Mouse (Mus musculus): ENCODE data around the gene Lck. TPM values are rescaled to one million over a fixed set of nuclear protein-coding genes. Genes with fewer than 3 reads are reported as not detected.

The Lck gene
- polyA plus RNA-seq, 1 experiment from 2014 or later = 5.7 TPM

DNA sequence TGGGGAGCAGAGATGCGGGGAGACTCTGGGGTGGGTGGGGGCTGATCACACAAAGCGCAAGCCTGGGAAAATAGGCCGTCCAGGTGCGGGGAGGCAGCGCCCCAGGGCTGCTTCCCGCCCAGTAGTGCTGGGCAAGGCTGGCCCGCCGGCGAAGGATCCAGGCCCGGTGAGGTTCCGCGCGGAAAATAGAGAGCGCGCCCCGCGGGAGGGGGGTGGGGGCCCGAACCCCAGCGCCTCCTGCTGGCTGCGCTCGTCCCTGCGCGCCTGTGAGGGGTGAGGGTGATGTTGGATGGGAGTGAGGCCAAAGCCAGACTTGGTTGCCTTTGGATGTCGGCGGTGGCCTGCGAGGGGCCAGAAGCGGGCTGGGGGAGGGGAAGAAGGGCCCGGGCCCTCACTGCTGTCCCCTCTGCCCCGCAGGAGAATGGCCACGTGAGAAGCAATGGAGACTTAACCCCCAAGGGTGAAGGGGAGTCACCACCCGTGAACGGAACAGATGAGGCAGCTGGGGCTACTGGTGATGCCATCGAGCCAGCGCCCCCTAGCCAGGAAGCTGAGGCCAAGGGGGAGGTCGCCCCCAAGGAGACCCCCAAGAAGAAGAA is 59.0 kb downstream of the Lck start:
- under 1% methylated on average over 33 of the region's 35 CpGs for WGBS
- 0 out of 2 replicates have a peak, but pooled peaks cover 3% of the 10 kb centered on the region for H3K4me1 ChIP-seq (ENCODE audit: insufficient read depth)
- peak overlapping the region; percentile 100 for H3K9ac ChIP-seq
- peak overlapping the region; percentile 97 for H3K27ac ChIP-seq (ENCODE audit: low read depth)
- peak; percentile 82 for TF ChIP-seq CTCF (IDR thresholded peaks at IDR 0.05; ENCODE audit: low read depth)
- ATAC-seq (ENCODE audit: insufficient read depth) (peak; percentile 35), DNase-seq (peak; percentile 85)
- H3K4me2 ChIP-seq = peak overlapping the region; percentile 72
- H3K27me3 ChIP-seq (ENCODE audit: insufficient read depth, low read length) = no peaks in the 10 kb centered on the region
- H3K4me3 ChIP-seq (ENCODE audit: low read depth, low read length) = peak overlapping the region; percentile 100
- peaks cover 38% of the 10 kb centered on the region for H3K36me3 ChIP-seq (ENCODE audit: insufficient read depth)
- no peaks in the 10 kb centered on the region for H3K9me3 ChIP-seq (ENCODE audit: low read depth, low read length)

GRCm38 (mm10) chr4:129513891-129514290 is 59.5 kb downstream of the Lck start:
- H3K36me3 ChIP-seq (ENCODE audit: insufficient read depth) = peaks cover 38% of the 10 kb centered on the region
- DNase-seq = no peak
- H3K4me3 ChIP-seq (ENCODE audit: low read depth, low read length) = peak overlapping the region; percentile 100
- no peaks in the 10 kb centered on the region for H3K9me3 ChIP-seq (ENCODE audit: low read depth, low read length)
- H3K4me2 ChIP-seq = peak overlapping the region; percentile 72
- under 1% methylated on average over 33 of the region's 57 CpGs for WGBS
- 0 out of 2 replicates have a peak, but pooled peaks cover 3% of the 10 kb centered on the region for H3K4me1 ChIP-seq (ENCODE audit: insufficient read depth)
- TF ChIP-seq CTCF (IDR thresholded peaks at IDR 0.05; ENCODE audit: low read depth) = no peak
- peak overlapping the region; percentile 97 for H3K27ac ChIP-seq (ENCODE audit: low read depth)
- peak; percentile 25 for ATAC-seq (ENCODE audit: insufficient read depth)
- peak overlapping the region; percentile 100 for H3K9ac ChIP-seq
- no peaks in the 10 kb centered on the region for H3K27me3 ChIP-seq (ENCODE audit: insufficient read depth, low read length)

DNA sequence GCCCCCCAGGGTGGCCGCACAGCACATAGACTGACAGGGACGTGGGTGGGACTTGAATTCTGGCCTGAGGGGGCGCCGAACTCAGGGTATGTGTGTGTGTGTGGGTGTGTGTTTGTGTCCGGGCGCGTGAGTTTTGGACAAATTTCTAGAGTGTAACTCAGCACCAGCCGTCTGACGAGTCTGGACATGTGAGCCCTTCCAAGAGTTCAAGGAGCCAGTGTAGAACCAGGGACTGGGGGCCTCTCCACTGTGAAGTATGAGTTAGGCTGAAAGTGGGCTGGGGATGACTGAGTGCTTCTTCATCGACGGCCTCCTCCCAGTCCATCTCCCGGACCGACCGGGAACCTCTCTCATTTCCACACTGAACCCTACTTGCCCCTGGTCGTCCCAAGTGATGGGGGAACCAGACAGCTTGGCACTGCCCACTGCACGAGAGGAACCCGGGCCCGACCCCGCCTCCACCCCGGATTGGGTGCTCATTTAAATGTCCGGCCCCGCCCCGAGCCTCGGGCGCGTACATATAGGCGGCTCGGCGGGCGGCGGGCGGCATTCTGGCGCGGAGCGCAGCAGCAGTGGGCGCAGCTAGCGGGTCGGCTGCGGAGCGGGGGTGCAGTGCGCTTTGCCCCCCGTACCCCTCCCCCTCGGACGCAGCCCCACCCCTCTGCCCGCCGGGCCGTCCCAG is 60.2 kb downstream of the Lck start, which contains the start of gene Marcksl1:
Gene Marcksl1, plus strand, starts transcription at position 496 of the 682 bp plus-strand sequence.
- TF ChIP-seq CTCF (IDR thresholded peaks at IDR 0.05; ENCODE audit: low read depth) = no peak
- Histone ChIP-seq H3K9me3 (ENCODE audit: low read depth, low read length) (no peaks in the 10 kb centered on the region), H3K27ac (ENCODE audit: low read depth) (peak within 1 kb of the TSS; percentile 97), H3K4me2 (peak within 1 kb of the TSS; percentile 72), H3K27me3 (ENCODE audit: insufficient read depth, low read length) (no peaks in the 10 kb centered on the region), H3K9ac (peak within 1 kb of the TSS; percentile 100), H3K36me3 (ENCODE audit: insufficient read depth) (peaks cover 31% of the 10 kb centered on the region), H3K4me3 (ENCODE audit: low read depth, low read length) (peak within 1 kb of the TSS; percentile 100), H3K4me1 (ENCODE audit: insufficient read depth) (0 out of 2 replicates have a peak, but pooled peaks cover 3% of the 10 kb centered on the region)
- ATAC-seq (ENCODE audit: insufficient read depth) (peak; percentile 86), DNase-seq (peak; percentile 96)
- 5% methylated on average over 46 of the region's 47 CpGs for WGBS

- Histone ChIP-seq H3K4me3 (ENCODE audit: low read depth, low read length) (no peak overlapping the region), H3K4me2 (no peak overlapping the region), H3K36me3 (ENCODE audit: insufficient read depth) (peaks cover 16% of the 10 kb centered on the region), H3K9me3 (ENCODE audit: low read depth, low read length) (no peaks in the 10 kb centered on the region), H3K27ac (ENCODE audit: low read depth) (no peak overlapping the region), H3K9ac (no peak overlapping the region), H3K27me3 (ENCODE audit: insufficient read depth, low read length) (no peaks in the 10 kb centered on the region), H3K4me1 (ENCODE audit: insufficient read depth) (0 out of 2 replicates have a peak, but pooled peaks cover 3% of the 10 kb centered on the region)
- DNase-seq (no peak), ATAC-seq (ENCODE audit: insufficient read depth) (no peak)
- 49% methylated on average over 6 of the region's 6 CpGs for WGBS
- no peak for TF ChIP-seq CTCF (IDR thresholded peaks at IDR 0.05; ENCODE audit: low read depth)
Measured at GRCm38 (mm10) chr4:129511413-129512096, 61.9 kb downstream of the Lck start.

- 44% methylated on average over 6 of the region's 6 CpGs for WGBS
- H3K36me3 ChIP-seq (ENCODE audit: insufficient read depth) = peaks cover 11% of the 10 kb centered on the region
- no peak overlapping the region for H3K9ac ChIP-seq
- no peaks in the 10 kb centered on the region for H3K27me3 ChIP-seq (ENCODE audit: insufficient read depth, low read length)
- H3K4me3 ChIP-seq (ENCODE audit: low read depth, low read length) = no peak overlapping the region
- H3K9me3 ChIP-seq (ENCODE audit: low read depth, low read length) = no peaks in the 10 kb centered on the region
- ATAC-seq (ENCODE audit: insufficient read depth) (no peak), DNase-seq (peak; percentile 37)
- no peak overlapping the region; the same call in 1 of the 2 replicates for H3K27ac ChIP-seq (ENCODE audit: low read depth)
- TF ChIP-seq CTCF (IDR thresholded peaks at IDR 0.05; ENCODE audit: low read depth) = no peak
- H3K4me1 ChIP-seq (ENCODE audit: insufficient read depth) = 0 out of 2 replicates have a peak, but pooled peaks cover 3% of the 10 kb centered on the region
- no peak overlapping the region for H3K4me2 ChIP-seq
Measured at GRCm38 (mm10) chr4:129510723-129511412, 62.6 kb downstream of the Lck start.

GRCm38 (mm10) chr4:129509650-129510049 is 63.8 kb downstream of the Lck start:
- H3K4me3 ChIP-seq (ENCODE audit: low read depth, low read length) = no peak overlapping the region
- H3K36me3 ChIP-seq (ENCODE audit: insufficient read depth) = no peaks in the 10 kb centered on the region
- H3K4me2 ChIP-seq = no peak overlapping the region
- no peak for TF ChIP-seq CTCF (IDR thresholded peaks at IDR 0.05; ENCODE audit: low read depth)
- 0 out of 2 replicates have a peak, but pooled peaks cover 3% of the 10 kb centered on the region for H3K4me1 ChIP-seq (ENCODE audit: insufficient read depth)
- 62% methylated on average over 3 of the region's 3 CpGs for WGBS
- ATAC-seq (ENCODE audit: insufficient read depth) (no peak), DNase-seq (no peak)
- no peak overlapping the region for H3K27ac ChIP-seq (ENCODE audit: low read depth)
- H3K27me3 ChIP-seq (ENCODE audit: insufficient read depth, low read length) = no peaks in the 10 kb centered on the region
- no peak overlapping the region for H3K9ac ChIP-seq
- H3K9me3 ChIP-seq (ENCODE audit: low read depth, low read length) = no peaks in the 10 kb centered on the region
